Mouse (Mus musculus) adrenal gland, adult 18-20 months (tissue): ENCODE data around the gene Iglon5. TPM values are rescaled to one million over a fixed set of nuclear protein-coding genes. Genes with fewer than 3 reads are reported as not detected.
A peak's percentile ranks its signal among the peaks of the same experiment; 100 is the strongest.

Source experiments
- DNase-seq, 2 experiments: peaks; one replicate each; pipeline ENCODE4 v3.0.0; 2021 to 2022; ENCODE audit warnings: low spot score in 2 of 2
- total RNA-seq, 2 experiments: library from RNA; stranded (reverse); gene quantifications; 1 replicate in 1 of 2; 2 replicates in 1 of 2; pipeline ENCODE4 v1.2.3; 2021

Gene Iglon5
- total RNA-seq, 2 experiments from 2014 or later = 1.3 to 1.5 TPM

DNA sequence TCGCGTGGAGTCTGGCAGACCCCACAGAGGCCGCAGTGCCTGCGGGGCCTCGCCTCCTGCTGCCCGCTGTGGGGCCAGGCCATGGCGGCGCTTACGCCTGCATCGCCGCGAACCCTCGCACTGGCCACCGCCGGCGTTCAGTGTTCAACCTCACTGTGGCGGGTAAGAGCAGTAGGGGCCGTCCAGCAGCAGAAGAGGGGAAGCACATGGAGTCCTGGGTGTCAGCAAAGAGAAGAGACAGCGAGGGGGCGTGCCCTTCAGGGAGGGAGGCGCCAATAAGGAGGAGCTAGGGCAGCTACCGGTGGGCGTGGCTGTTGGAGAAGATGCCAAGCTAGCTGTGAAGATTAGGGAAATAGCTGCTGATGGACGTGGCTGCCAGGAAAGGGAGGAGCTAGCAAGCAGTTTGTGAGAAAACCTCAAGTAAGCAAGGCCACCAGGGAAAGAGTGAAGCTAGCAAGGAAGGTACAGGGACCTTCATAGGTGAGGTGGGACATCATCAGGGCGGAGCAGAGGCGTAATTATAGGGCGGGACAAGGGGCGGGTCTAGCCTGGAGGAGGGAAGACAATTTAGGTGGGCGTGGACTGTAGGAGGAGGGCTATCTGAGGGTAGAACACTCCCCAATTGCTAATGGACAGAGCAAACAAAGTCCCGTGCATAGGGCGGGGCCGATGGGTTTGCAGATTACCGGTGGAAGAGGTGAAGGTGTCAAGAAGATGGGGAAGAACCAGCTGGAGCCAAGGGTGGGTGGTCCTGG, 24.4 kb downstream of the Iglon5 start:
- DNase-seq = peak; percentile 75 to 79

DNA sequence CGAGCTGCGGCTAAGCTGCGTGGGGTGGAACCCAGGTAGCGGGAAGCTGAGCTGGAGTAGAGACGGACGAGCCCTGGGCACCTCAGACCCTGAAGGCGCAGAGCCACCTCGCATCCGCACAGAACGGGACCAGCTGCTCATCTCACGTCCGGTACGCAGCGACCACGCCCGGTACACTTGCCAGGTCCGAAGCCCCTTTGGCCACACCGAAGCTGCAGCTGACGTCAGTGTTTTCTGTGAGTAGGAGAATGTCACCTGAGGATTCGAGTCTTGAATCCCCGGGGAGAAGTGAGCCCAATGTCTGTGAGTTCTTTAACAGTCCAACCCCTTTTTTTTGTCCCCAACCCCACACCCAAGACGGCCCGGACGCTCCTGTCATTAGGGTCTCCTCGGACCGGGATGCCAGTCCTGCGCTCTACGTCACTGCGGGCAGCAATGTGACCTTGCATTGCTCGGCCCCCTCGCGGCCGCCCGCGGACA, 25.0 kb downstream of the Iglon5 start:
- DNase-seq = no peak

DNA sequence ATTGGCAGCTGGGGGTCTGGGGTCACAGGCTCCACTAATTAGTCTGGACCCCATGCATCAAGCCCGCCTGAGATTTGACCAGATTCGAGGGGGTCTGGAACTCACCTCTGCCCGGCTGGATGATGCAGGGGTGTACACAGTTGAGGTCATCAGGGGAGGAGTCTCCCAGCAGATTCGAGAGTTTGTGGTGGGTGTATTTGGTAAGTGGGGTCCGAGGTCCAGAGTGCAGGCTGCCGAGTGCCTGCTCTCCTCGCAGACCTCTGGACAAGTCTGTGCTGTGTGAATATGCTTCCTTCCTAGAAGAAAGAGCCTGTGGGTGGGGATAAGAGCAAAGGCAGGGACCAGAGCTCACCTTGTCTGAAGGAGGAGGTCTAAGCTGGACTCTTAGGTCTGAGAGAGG, 25.9 kb downstream of the Iglon5 start:
- DNase-seq = no peak

DNA sequence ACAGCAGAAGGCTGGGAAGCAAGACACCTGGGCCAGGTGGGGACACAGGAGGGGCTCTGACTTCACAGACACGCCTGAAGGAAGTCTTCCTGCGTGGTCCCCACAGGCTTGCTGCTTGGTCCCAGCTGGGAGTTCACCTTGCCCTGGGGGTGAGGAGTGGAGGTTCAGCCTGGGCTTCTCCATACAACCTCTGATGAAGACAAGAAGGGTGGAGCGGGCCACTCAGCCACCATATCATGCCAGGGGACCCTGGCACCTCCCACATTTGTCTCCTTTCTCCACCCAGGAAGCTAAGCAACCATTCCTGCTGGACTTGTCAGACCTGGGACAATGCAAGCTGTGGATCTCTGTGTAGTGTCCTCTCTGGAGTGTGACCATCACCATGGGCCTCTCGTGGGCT, 27.0 kb downstream of the Iglon5 start, which contains the start of gene Vsig10l:
Vsig10l (plus strand) TSS at position 301 of the 400 bp plus-strand sequence.
- DNase-seq = no peak

DNA sequence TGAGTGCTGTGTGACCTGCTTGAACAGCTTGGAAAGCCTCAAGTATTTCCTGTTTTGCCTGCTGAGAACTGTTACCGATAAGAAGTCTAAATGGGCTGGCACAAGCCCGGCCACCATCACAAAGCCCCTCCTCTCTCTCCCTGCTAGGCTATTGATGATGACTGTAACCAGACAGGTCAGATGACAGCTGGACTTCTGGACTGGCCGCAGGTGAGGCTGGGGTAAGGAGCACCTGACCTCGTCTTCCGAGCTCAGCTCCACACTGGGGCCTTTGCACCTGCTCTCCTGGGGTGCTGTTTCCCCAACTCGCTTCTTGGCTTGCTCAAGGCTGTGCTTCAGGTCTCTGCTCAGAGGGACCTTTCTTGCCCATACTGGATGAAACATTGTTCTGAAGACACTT, 35.5 kb downstream of the Iglon5 start:
- DNase-seq = no peak

DNA sequence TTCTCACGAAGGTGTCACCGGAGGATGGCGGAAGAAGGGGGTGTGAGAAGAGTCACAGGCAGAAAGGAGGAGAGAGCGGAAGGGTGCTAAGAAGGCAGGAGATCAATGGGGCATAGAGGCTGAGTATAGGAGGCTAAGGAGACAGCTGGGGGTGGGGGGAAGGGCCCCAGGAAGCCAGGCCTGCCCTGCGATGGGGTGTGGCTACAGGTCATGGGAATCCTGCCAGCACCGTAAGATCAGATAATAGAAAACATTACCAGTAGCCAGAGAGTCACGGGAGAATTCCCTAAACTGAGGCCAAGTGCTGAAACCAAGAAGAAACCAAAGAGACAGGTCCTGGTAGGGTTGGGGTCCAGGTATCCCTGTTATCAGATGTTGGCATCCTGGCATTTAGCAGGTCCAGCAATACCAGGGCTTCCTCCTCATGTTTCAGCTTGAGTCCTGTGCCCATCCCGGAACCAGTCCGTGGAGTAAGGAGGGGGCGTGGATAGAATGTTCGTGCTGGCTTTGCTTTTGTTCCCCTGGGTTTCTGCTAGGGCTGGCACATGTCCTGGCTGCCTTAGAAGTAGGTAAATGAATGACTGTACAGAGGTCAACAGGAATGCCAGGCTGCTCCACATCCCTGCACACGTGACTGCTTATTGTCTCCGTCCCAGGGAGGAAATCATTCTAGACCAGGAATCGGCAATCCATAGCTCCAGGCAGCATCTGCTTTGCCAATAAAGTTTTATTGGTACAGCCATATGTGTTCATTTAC, 36.1 kb downstream of the Iglon5 start:
- no peak for DNase-seq

DNA sequence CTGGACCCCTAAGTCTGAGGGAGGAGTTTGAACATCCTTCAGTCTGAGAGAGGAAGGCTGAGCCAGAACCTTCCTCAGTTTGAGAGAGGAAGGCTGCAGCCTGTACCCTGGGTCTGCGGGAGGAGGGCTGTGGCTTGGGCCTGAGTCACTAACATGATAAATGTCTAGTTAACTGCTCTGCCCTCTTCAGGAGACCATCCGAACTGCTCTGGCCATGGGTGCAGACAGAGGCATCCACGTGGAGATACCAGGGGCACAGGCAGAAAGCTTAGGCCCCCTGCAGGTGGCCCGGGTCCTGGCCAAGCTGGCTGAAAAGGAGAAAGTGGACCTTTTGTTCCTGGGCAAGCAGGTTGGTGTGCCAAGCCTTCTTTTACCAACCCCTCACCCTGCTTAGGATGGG, 37.3 kb downstream of the Iglon5 start:
- no peak for DNase-seq

DNA sequence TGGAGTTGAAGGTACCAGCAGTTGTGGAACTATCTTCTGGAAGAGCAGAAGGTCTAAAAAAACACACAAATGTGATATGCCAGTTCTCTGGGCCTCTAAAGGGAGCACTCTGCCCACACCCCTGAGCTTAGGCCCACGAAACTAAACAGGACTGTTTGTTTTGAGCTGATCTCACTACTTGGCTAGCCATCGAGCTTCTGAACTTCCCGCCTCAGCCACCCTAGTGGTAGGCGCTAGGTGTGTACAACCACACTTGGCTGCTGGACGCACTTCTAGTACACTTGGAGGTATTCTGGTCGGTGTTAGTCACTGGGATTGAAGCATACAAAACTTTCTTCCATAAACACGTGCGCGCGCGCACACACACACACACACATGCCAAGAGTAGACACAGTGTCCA, 38.1 kb downstream of the Iglon5 start:
- DNase-seq = no peak

DNA sequence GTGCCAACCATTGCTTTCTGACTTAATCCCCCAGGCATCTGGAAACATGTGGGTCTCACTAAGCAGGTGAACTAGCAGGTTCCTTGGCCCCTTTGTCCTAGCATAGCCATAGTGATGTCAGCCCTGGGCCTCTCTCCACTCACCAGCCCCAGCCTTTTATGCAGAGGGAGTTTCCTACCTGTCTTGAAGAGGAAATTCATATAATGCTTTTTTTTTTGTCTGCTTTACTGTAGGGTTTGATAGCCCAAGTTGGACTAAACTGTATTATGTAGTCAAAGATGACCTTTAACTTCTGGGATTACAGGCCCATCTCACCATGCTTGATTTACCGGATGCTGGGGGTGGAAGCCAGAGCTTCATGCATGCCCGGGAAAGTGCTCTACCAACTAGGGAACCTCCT, 40.1 kb downstream of the Iglon5 start:
- no peak for DNase-seq

DNA sequence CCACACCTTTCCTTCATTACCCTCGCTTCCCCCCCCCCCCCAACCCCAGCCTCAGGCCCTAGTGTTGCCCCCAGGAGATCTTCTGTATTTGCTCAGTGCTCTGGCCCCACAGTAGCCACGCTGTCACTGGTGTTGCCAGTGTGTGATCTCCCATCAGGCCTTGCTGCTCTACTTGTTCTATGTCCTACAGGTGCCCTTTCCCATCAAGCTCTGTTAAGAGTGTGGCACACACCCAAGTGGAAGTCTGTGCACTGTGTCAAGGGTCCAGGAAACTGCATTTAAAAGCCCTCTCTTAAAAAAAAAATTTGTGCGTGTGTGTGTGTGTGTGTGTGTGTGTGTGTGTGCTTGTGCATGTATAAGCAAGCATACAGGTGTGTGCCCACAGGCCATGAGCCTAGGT, 41.6 kb downstream of the Iglon5 start:
- no peak for DNase-seq

DNA sequence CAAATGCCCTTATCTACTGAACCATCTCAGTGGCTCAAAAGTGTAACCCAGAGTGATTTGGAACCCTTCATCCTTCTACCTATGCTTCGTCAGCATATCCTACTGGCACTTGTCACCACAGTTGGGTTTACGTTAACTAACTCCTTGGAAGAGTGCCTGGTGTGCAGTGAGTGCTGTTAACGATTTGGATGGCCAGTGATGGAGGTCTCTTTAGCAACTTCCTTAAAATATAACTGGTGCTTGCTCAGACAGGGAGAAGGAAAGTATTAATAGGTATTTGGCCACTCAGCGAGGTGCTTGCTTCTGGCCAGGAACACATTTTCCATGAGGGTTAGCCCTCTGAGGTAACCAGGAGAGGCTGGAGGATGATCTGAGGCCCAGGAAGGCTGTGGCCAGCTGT, 42.1 kb downstream of the Iglon5 start:
- no peak for DNase-seq

DNA sequence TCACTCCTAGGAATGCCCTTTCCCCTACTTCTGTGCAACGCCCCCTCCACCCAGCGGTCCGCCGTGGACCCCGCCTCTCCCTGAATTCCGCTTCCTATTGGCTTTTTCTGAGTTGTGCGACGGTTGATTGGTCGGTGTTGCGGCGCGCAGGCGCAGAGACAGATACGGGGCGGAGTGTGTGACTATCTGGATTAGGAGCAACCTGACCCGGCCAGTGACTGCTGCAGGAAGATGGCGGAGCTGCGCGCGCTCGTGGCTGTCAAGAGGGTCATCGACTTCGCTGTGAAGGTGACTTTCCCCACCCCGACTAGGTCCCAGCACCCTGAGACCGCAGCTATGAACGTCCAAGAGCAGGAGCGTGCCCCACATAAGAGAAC, 46.0 kb downstream of the Iglon5 start, which contains the start of the genes Etfb and Gm45233:
Etfb (plus strand) TSS at position 167 of the 377 bp plus-strand sequence.
Gm45233 (plus strand) TSS at position 212 of the 377 bp plus-strand sequence.
- peak; percentile 86 to 89 for DNase-seq

DNA sequence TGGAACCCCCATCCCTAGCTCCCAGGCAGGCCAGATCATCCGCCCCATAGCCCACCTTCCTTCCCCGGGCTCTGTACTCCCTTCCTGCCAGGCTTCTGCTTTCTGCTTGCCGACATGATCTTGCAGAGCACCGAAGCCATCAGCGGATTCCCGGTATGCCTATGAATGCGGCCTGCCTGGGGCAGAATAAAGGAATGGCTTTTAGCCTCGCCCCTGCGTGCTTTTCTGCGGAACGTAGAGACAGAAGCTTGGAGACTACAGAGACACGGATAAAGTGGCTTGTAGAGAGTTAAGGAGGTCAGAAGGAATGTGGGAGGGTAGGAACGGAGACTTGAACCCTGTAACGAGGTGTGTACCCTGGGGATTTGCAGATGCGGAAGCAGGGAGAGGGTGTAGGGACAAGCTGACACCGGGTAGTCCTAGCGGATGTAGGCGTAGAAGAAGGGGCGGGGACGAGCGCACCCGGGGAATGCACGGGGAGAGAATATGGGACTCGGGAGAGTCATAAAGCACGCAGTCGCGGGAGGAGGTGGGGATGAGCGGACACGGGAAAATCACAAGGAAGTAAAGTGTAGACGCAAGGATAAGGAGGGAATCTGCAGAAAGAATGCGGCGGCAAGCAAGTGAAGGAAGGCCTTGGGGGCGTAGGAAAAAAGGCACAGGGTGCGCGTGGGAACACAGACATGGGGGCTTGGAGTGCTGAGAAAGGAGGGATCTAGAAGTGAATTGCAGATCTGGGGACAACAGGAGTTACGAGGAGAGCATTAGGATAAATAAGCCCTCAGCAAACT, 46.6 kb downstream of the Iglon5 start:
- DNase-seq = peak; percentile 76 to 78

DNA sequence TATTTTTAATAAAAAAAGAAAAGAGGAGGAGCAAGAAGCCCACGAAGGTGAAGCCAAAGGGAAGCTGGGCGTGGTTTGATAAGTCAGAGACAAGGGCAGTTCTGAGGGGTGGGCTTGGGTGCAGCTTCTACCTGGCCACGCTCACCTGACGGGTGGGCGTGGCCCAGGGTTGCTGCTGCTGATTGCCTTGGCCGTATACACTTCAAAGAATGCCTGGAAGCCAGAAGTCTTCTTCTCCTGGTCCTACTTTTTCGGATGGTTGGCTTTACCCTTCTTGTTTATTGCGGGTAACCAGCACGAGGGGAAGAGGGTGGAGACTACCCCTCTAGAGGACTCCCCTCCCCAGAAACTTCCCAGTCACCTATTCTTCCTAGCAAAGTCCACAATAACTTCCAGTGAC, 47.2 kb downstream of the Iglon5 start:
- no peak for DNase-seq

DNA sequence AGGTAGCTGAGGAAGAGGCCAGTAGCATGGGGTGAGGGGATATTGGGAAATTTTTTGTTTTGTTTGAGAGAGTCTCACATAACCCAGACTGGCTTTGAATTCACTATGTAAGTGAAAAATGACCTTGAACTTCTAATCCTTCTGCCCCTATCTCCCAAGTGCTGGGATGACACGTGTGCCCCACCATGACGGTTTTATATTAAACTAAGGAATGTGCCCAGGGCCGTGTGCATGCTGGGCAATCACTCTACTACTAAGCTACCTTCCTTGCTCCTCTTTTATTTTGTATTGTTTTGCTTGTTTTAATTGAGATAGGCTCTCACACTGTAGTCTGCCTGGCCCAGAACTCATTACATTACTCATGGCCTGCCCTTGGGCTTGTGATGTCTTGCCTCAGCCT, 48.8 kb downstream of the Iglon5 start:
- no peak for DNase-seq

DNA sequence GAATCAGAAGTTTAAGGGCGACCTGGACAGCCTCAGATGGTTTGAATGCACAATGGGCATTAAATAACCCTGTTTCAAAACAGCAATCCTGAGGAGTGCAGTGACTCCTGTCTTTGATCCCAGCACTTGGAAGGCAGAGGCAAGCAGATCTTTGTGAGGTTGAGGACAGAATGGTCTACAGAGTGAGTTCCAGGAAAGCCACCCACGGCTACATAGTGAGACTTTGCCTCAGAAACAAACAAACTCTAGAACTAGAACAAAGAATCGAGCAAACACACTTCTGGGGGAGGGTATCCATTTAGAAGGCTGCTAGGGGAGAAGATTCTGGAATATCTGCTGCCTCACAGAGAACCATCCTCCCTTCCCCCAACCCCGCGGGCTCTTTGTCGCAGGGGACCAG, 49.4 kb downstream of the Iglon5 start, which contains the start of gene Cldnd2:
Cldnd2 (plus strand) TSS at position 301 of the 400 bp plus-strand sequence.
- DNase-seq = no peak

DNA sequence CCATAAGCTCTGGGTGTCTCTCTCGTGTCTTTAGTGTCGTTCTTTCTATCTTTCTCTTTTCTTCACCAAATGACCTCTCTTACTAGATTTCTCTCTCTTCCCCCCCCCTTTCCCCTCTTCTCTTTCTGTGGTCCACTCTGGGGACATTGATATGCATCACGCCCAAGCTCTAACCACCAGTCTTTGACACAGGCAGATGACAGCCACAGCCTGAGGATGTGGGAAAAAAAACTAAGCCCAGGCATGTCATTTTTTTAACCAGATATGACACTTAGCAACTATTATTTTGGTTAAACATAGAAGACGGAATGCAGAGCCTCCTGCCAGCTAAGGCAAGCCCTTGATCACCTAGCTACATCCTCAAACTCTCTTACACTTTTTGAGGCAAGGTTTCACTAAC, 51.3 kb downstream of the Iglon5 start:
- no peak for DNase-seq

DNA sequence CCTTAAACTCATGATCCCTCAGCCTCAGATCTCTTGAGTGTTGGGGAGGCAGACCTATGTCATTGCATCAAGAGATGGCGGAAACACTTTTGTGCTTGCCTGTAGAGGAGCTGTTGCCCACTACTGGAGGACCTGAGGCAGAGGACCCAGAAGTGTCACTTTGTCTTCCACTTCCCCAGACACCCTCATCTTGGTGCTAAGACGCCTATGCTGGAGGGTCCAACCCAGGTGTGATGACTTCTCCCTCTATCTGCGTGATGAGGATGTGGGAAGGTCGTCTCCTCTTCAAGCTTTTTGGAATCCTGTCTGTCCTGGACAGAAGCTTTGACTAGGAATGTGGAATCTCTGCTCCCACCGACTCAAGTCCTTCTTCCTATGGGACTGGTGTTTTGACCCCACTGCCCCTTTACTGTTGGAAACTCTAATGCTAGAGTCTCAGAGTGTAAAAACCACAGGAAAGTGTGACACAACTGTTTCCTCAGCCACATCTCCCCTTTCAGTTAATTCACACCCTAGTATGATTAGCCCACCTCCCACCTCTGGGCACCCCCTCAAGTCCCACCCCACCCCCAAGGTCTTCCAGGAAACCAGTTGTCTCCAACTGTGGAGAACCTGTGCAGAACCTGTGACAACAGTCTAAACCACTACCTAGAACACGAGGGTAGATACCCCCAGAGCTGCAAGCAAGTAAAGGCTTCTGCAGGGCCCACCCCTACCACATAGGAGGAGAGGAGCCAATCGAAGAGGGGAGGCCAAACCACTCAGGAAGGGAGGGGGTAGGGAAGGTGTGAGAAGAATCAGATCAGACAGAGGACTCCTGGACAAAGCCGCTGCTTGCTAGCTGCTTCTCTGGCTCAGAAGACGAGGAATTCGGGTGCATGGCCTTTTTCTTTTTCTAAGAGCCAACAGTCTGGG, 53.3 kb downstream of the Iglon5 start, which contains the start of gene Nkg7:
Nkg7 (plus strand) TSS at position 733 of the 915 bp plus-strand sequence.
- DNase-seq = no peak

DNA sequence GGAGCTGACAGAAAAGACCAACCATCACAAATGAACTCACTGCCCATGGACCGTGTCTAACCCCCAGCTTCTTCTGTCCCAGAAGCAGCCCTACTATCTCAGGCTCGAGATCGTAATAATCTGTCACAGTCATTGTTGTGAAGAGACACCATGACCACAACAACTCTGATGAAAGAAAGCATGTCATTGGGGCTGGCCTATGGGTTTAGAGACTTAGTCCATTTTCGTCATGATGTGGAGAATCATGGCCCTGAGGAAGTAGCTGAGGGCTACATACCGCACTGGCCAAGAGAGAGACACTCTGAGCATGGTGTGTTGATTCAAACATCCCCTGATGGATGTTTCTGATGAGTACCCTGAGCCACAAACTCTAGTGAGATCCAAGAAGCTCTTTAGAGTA, 55.2 kb downstream of the Iglon5 start:
- DNase-seq = no peak

DNA sequence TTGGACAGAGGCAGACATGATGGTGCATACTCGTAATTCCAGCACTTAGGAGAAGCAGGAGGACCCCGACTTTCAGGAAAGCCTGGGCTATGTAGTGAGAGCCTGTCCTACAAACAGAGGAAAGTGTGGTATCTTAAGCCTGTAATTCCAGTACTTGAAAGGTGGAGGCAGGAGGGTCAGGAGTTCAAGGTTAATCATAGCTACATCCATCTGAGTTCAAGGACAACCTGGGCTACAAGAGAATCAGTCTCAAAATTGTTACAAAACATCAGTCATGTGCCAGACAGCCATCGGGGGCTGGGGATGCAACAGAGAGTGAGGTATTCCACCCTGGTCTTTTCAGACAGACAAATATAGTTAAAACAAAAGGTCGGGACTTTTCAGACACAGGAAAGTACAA, 57.0 kb downstream of the Iglon5 start:
- no peak for DNase-seq
